Mouse (Mus musculus) T-helper 17 cell (primary cell): ENCODE measurements around the gene Xlr4b.
"Not testable (repeated sequence)": the region's sequence is repeated elsewhere in the genome, so short reads cannot be mapped to it uniquely, and the experiment has no call there.

ENCODE experiments used
- in situ Hi-C, 2 experiments: fragments of 300-600 bp; cut with MboI, MseI; formaldehyde crosslinking; loops; 1 replicate in 1 of 2; 2 replicates in 1 of 2; pipeline ENCODE4 v1.15.1; 2025; ENCODE audit warnings: high pct_unique_total_duplicates in 2 of 2

Xlr4b gene

DNA sequence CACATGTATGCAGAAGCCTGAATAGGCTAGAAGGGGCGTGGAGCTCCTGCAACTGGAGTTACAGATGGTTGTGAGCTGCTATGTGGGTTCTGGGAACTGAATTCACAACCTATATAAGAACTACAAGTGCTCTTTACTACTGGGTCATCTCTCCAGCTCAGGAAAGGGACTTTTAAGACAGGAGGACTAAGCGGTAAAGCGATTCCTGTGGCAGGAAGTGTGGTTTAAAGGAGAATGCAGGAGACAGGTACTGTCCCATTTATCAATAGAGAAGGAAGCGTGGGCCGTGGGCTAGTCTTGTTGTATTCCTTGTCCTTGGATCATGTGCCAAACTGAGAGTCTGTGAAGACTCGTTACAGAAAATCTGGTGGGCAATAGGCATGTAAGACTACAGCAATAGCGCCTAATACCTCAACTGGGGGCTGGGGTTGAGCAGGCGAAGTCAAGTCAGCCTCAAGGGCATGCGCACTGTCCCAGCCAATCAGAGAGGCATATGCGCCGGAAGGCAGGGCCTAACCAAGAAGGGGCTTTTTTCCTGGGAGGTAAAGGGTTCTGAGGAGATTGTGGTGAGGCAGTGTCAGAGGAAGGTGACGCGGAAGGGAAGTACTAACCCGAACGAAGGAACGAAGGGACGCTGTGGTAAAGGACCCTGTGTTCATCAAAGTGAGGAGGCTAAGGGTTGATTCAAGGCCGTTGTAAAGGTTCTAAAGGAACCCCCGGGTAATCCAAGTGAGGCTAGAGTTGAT lies at the start of gene Xlr4b:
Gene Xlr4b, plus strand, starts transcription at position 515 of the 746 bp plus-strand sequence.
- in situ Hi-C loops: loop anchor here in 1 of 2 experiments (10.0 kb wide), 1 partner anchor 1511 kb away; no protein-coding TSS in a partner anchor

DNA sequence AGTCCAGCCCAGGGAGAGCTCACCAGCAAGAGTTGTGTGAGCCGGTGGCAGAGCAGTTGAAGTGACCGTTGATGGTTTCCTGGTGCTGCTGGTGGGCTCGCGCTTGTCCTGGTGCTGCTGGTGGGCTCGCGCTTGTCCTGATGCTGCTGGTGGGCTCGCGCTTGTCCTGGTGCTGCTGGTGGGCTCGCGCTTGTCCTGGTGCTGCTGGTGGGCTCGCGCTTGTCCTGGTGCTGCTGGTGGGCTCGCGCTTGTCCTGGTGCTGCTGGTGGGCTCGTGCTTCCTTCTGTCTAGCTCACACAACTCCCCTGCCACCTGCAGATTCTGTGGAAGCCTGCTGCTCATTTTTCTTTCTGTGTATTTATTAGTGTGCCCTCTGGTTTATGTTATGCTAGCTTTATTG lies 37.2 kb upstream of the Xlr4b start, which contains the start of gene Spin2d:
Gene Spin2d, minus strand, starts transcription at position 101 of the 400 bp plus-strand sequence.
- in situ Hi-C loops: not testable (repeated sequence)

GRCm38 (mm10) chrX:73191934-73192333 lies 22.2 kb upstream of the Xlr4b start, which contains the start of gene Xlr3b:
TSS of gene Xlr3b (plus strand) at chrX:73192207.
- in situ Hi-C loops: loop anchor here (5.0 kb wide), 3 partner anchors 45 to 1715 kb away; partner anchors contain the start of genes DXBay18 (in 1 of the 2) and Xlr5b (in 1 of the 2)

- in situ Hi-C loops: no loop called here
These were observed 11.2 kb downstream of the Xlr4b start for GRCm38 (mm10) chrX:73225365-73225764.

- in situ Hi-C loops: no loop called here
These were observed 13.9 kb downstream of the Xlr4b start, which contains the start of gene F8a for GRCm38 (mm10) chrX:73227914-73228605. TSS of gene F8a (plus strand) at chrX:73228291.

GRCm38 (mm10) chrX:73228606-73229214 lies 14.6 kb downstream of the Xlr4b start:
- in situ Hi-C loops: no loop called here

- in situ Hi-C loops: no loop called here
These were observed 15.2 kb downstream of the Xlr4b start for GRCm38 (mm10) chrX:73229288-73229687.

DNA sequence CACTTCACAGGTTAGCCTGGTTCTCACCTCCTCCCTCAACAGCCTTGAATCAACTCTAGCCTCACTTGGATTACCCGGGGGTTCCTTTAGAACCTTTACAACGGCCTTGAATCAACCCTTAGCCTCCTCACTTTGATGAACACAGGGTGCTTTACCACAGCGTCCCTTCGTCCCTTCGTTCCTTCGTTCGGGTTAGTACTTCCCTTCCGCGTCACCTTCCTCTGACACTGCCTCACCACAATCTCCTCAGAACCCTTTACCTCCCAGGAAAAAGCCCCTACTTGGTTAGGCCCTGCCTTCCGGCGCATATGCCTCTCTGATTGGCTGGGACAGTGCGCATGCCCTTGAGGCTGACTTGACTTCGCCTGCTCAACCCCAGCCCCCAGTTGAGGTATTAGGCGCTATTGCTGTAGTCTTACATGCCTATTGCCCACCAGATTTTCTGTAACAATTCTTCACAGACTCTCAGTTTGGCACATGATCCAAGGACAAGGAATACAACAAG lies 28.7 kb downstream of the Xlr4b start, which contains the start of gene Xlr4c:
Gene Xlr4c, minus strand, starts transcription at position 310 of the 505 bp plus-strand sequence.
- in situ Hi-C loops: loop anchor here (5.0 to 10.0 kb wide), 2 partner anchors 1699 to 1702 kb away; no protein-coding TSS in a partner anchor

DNA sequence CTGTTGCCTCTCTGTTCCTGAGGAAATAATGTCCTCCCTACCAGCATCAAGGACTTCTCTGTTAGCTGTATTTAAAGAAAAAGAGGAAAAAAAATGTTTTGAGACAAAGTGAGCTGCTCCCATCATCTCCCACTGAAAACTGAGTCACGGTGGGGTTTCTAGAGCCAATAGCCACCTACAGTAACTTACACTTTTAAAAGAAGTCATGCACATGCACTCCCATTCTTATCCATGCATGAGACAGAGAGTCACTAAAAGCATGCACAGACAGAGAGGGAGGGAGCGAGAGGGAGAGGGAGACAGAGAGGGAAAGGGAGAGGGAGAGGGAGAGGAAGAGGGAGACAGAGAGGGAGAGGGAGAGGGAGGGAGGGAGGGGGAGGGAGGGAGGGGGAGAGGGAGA lies 48.3 kb downstream of the Xlr4b start:
- in situ Hi-C loops: loop anchor here (5.0 to 10.0 kb wide), 3 partner anchors 70 to 1435 kb away; partner anchors contain the start of gene Xlr3b (in 1 of the 2)

DNA sequence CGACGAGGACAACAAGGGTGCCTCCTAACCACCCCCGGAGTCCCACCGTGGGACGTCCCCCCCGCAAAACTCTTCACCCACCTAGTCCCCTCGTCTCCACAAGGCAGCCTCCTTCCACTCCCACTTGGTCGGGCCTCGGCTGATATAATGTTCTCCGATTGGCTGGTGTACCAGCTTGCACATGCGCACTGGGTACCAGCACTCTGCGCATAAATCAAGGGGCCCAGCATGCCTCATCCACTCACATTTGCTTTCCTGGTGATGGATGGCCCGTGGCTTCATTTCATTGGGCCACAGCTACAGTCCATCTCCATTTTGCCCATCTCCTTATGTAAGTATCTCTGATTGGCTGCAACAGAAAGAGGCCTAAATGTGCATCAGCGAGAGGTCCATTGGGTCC lies 51.1 kb downstream of the Xlr4b start, which contains the start of gene Xlr3c:
Gene Xlr3c, minus strand, starts transcription at position 121 of the 400 bp plus-strand sequence.
- in situ Hi-C loops: loop anchor here (5.0 to 10.0 kb wide), 2 partner anchors 1430 to 1642 kb away; no protein-coding TSS in a partner anchor
